Mouse (Mus musculus) brown adipose tissue, adult 24 weeks (tissue): ENCODE data around the gene Ppcs. TPM values are rescaled to one million over a fixed set of nuclear protein-coding genes. Genes with fewer than 3 reads are reported as not detected.

Experiments used
- H3K27ac ChIP-seq: fragments of 200-500 bp; replicated peaks from 2 replicates; pipeline ENCODE4 v1.5.1; 2012; ENCODE audit warnings: low read depth, mild to moderate bottlenecking, low read length
- H3K4me1 ChIP-seq: fragments of 200-500 bp; 2 replicates; pipeline ENCODE4 v1.6.1; 2012; ENCODE audit warnings: low read length, mixed read lengths; ENCODE audit not compliant: control insufficient read depth, insufficient read depth, insufficient read length
- H3K4me3 ChIP-seq: fragments of 200-500 bp; 2 replicates; pipeline ENCODE4 v1.5.1; 2012; ENCODE audit warnings: low read depth, mild to moderate bottlenecking, low read length, moderate library complexity; ENCODE audit not compliant: insufficient read depth
- polyA plus RNA-seq: library from polyadenylated mRNA; stranded (reverse); fragments of >200 nt; gene quantifications from 2 replicates; pipeline ENCODE4 v1.2.4, GENCODE M21; 2012; ENCODE audit not compliant: missing spikeins, insufficient read depth, insufficient read length

Ppcs gene
- polyA plus RNA-seq, 1 experiment: 46.7 TPM

- Histone ChIP-seq H3K4me1 (no peaks in the 10 kb centered on the region; the same call in 1 of the 2 replicates), H3K27ac (no peak overlapping the region), H3K4me3 (no peak overlapping the region)
Measured at GRCm38 (mm10) chr4:119441836-119442235, 19.6 kb upstream of the Ppcs start.

- Histone ChIP-seq H3K27ac (no peak overlapping the region), H3K4me1 (no peaks in the 10 kb centered on the region; the same call in 1 of the 2 replicates), H3K4me3 (no peak overlapping the region)
Measured at GRCm38 (mm10) chr4:119437936-119438335, 15.7 kb upstream of the Ppcs start.

- Histone ChIP-seq H3K4me1 (no peaks in the 10 kb centered on the region; the same call in 1 of the 2 replicates), H3K27ac (no peak overlapping the region), H3K4me3 (no peak overlapping the region)
Measured at GRCm38 (mm10) chr4:119430678-119431077, 8.5 kb upstream of the Ppcs start.

- Histone ChIP-seq H3K27ac (no peak overlapping the region), H3K4me1 (no peaks in the 10 kb centered on the region; the same call in 1 of the 2 replicates), H3K4me3 (no peak overlapping the region)
Measured at GRCm38 (mm10) chr4:119427680-119428079, 5.5 kb upstream of the Ppcs start.

GRCm38 (mm10) chr4:119425601-119426000 is 3.4 kb upstream of the Ppcs start:
- no peak overlapping the region for H3K27ac ChIP-seq
- H3K4me1 ChIP-seq: peaks cover 5% of the 10 kb centered on the region
- H3K4me3 ChIP-seq: no peak overlapping the region

GRCm38 (mm10) chr4:119425077-119425476 is 2.9 kb upstream of the Ppcs start:
- no peak overlapping the region for H3K4me3 ChIP-seq
- no peak overlapping the region for H3K27ac ChIP-seq
- H3K4me1 ChIP-seq: peaks cover 5% of the 10 kb centered on the region

GRCm38 (mm10) chr4:119421921-119422293 is 313 bp downstream of the Ppcs start:
- Histone ChIP-seq H3K4me3 (peak overlapping the region; percentile 73), H3K4me1 (peaks cover 5% of the 10 kb centered on the region; the same call in 1 of the 2 replicates), H3K27ac (peak overlapping the region; percentile 61)

GRCm38 (mm10) chr4:119421191-119421590 is 1.0 kb downstream of the Ppcs start:
- Histone ChIP-seq H3K27ac (no peak overlapping the region), H3K4me3 (peak overlapping the region; percentile 73)

GRCm38 (mm10) chr4:119417894-119418293 is 4.3 kb downstream of the Ppcs start:
- H3K4me3 ChIP-seq: no peak overlapping the region
- 0 out of 2 replicates have a peak overlapping the region, but pooled peaks have one; percentile 11 for H3K27ac ChIP-seq
- peaks cover 8% of the 10 kb centered on the region; the same call in 1 of the 2 replicates for H3K4me1 ChIP-seq

More at GRCm38 (mm10) chr4:119421191-119421590, 1.0 kb downstream of the Ppcs start:
- peaks cover 5% of the 10 kb centered on the region; the same call in 1 of the 2 replicates for H3K4me1 ChIP-seq

- no peak overlapping the region for H3K27ac ChIP-seq
Measured at GRCm38 (mm10) chr4:119417270-119417669, 5.0 kb downstream of the Ppcs start.

GRCm38 (mm10) chr4:119415072-119415753 is 7.0 kb downstream of the Ppcs start, which contains the start of gene Ccdc30:
Gene Ccdc30, minus strand, starts transcription at chr4:119415521.
- no peak within 1 kb of the TSS for H3K27ac ChIP-seq
- peak within 1 kb of the TSS; percentile 58 for H3K4me3 ChIP-seq
- peaks cover 3% of the 10 kb centered on the region; the same call in 1 of the 2 replicates for H3K4me1 ChIP-seq

More at GRCm38 (mm10) chr4:119417270-119417669, 5.0 kb downstream of the Ppcs start:
- Histone ChIP-seq H3K4me3 (no peak overlapping the region), H3K4me1 (peaks cover 8% of the 10 kb centered on the region; the same call in 1 of the 2 replicates)

- Histone ChIP-seq H3K4me1 (peaks cover 3% of the 10 kb centered on the region; the same call in 1 of the 2 replicates), H3K27ac (no peak overlapping the region), H3K4me3 (no peak overlapping the region)
Measured at GRCm38 (mm10) chr4:119412791-119413190, 9.4 kb downstream of the Ppcs start.

- Histone ChIP-seq H3K4me1 (peaks cover 3% of the 10 kb centered on the region; the same call in 1 of the 2 replicates), H3K27ac (no peak overlapping the region), H3K4me3 (no peak overlapping the region)
Measured at GRCm38 (mm10) chr4:119411877-119412650, 10.2 kb downstream of the Ppcs start.

- Histone ChIP-seq H3K27ac (no peak overlapping the region), H3K4me1 (no peaks in the 10 kb centered on the region), H3K4me3 (no peak overlapping the region)
Measured at GRCm38 (mm10) chr4:119403431-119403830, 18.8 kb downstream of the Ppcs start.

- no peaks in the 10 kb centered on the region for H3K4me1 ChIP-seq
- H3K4me3 ChIP-seq: no peak overlapping the region
- no peak overlapping the region for H3K27ac ChIP-seq
Measured at GRCm38 (mm10) chr4:119400896-119401295, 21.3 kb downstream of the Ppcs start.
